Mouse (Mus musculus) urinary bladder, adult 2 months (tissue): ENCODE measurements around the gene Efhb. TPM values are rescaled to one million over a fixed set of nuclear protein-coding genes. Genes with fewer than 3 reads are reported as not detected.

ENCODE experiments used
- DNase-seq: peaks from one replicate; pipeline ENCODE4 v3.0.0; 2022; ENCODE audit warnings: low spot score
- polyA plus RNA-seq: library from polyadenylated mRNA; depleted of rRNA; stranded (reverse); fragments of >200 nt; gene quantifications from 2 replicates; pipeline ENCODE4 v1.2.3, GENCODE M21; 2012; rRNA removed

The Efhb gene
- 0.74 and 1.0 TPM in 2 replicates for polyA plus RNA-seq

DNA sequence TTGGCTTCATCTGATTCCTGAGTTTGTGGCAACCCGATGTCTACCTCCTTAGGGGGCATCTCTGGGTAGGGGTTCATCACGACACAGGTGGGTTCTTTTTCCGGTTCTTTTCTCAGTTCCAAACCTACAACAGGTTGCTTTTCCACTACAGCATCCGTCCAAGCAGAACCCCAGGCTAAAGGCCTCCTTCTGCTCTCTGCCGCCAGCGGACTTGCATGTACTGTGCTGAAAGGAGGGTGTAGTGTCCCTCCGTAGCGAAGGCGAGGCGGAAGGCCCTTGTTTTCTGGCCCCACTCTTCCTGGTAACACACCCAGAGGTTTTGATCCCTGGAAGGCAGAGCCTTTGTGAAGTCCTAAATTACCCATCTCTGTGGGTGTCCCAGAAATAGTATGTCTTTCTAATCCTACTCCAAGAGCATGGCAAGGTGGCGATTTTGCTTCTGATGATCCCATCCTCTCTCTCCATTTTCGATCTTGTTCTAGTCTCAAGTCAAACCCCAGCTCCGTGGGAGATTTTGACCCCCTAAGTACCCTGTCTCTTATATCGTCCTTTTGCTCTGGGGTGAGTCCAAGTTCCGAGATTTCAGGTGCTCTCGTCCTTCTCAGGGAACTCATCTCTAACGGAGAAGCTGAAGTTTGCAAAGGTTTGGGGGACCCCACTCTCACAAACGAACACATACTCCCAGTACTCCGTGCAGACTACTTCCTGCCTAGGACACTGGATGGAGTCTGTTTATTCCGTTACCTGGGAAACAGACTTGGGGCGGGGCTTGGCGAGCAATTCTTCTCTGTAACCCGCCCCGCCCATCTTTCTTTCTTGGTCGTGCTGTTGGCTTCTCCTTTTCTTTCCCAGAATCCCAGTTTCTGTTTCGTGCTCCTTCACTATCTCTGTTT is at the start of gene Efhb:
Efhb (minus strand) TSS at position 719 of the 893 bp plus-strand sequence.
- peak; percentile 42 for DNase-seq

DNA sequence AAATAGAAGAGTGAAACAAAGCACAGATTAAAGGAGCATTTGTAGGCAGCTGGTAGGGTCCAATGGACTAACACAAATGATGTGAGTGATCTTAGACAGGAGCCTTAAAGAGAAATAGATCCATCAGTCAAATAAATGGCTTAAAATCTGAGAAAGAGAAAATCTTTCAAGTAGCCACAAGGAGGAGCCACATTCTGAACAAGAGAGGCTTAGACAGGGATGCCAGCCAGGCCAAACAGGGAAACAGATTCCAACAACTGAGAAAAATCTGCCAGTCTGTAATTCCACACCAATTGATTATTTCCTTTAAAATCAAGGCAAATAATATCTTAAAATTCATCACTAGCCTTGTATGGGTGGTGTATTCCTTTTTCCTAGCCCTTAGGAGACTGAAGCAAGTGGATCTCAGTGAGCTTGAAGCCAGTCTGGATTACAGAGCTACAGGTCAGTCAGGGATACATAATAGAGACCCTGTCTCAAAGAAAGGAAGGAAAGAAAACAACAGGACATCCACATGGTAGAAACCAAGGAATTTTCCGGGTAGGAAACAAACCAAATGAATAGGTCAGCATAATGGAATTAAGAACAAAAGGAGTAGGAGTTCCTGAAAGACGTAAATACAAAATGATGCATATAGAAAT is 49.3 kb upstream of the Efhb start:
- DNase-seq = no peak

DNA sequence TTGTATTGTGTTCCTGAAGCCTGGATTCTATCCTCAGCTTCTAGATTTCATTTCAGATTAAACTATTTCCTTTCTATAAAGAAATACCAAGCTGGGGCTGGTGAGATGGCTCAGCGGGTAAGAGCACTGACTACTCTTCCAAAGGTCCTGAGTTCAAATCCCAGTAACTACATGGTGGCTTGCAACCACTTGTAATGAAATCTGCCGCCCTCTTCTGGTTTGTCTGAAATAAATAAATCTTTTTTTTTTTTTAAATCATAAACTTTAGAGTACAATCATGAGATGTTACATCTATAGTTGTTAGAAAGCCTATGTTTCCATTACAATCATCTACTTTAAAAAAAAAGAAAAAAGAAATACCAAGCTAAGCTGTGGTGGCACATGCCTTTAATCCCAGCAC is 39.8 kb upstream of the Efhb start:
- DNase-seq = no peak

DNA sequence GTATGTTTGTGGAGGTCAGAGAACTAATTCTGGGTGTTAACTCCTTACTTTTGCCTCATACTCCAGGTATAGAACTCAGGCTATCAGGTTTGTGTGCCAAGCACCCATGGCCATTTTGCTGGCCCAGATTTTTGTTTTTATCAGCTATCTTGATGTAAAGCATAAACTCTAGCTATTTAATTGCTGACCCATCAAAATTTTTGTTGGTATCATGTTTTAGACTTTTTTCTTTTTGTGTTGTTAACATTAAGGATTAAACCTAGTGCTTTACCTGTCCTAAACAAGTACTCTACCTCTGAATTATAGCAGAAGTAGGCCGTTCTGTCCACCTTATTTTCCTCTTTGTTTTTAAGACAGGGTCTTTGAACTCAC is 25.9 kb upstream of the Efhb start:
- DNase-seq = no peak

DNA sequence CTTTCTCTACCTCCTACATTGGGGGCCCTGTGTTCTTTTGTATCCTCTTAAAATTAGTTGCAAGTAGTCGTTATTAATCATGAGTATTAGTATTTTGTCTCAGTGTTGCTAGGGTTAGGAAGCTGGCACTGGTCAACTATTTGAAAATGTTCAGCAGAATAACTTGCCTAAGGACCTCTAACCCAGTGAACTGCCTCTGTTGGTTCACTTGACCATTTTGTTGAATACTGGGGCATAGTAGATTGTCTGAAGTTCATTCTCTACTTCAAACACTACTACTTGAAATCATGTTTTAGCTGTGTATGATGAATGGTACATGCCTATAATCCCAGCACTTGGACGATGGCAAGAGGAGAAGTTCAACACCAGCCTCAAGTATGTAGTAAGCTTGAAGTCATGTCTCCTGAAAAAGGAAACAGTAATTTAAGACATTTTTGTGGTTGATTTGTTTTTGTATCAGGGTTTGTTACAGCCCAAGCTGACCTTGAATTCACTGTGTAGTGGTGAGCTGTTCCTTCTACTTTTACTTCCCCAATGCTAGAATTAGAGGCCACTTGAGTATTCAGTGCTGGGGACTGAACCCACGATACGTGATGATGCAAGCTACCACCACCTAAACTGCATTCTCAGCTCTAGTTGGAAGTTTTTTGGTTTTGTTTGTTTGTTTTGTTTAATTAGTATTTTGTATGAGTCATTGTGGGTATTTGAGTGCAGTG is 25.3 kb upstream of the Efhb start:
- DNase-seq = no peak

DNA sequence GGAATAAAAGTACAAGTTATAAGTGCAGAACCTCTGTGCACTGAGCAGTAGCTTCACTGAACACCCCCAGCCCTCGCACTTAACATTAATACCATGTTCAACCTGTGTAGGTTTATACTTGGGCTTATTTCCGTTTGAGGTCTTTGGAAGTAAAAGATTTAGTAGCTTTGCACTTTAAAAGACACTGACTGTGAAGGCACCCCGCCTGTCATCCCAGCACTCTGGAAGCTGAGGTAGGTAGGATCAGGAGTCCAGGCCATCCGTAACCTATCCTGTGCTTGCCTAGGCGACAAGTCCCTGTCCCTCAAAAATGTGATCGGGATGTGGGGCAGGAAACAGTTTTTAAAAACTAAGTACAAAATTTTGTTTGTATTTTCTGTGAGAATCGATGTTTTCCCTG is 17.3 kb upstream of the Efhb start:
- no peak for DNase-seq

DNA sequence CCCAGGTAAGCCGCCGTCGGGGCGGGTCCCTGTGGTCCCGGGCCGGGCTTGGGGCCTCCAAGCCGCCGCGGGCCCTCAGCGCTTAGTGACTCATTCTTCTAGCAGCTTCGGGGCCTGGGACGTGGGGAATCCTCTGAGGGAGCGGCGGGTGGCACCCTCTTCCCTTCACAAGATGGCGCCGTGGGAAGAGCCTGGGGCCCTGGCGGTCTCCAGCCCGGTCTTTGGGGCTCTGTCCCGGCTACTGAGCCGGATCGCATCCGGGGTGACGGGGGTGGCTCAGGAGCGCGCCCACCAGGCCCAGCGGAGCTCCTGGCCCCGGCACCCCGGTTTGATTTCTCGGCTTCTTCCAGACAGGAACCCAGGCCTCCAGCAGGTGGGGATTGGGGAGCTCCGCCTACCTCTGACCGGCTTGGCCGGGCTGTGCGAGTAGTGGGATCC is 16.5 kb upstream of the Efhb start:
- no peak for DNase-seq

GRCm38 (mm10) chr17:53478858-53479603 is 15.9 kb upstream of the Efhb start, which contains the start of gene Rab5a:
Gene Rab5a (plus strand): TSS chr17:53479234.
- peak; percentile 98 for DNase-seq

- no peak for DNase-seq
Measured at GRCm38 (mm10) chr17:53478066-53478857, 15.1 kb upstream of the Efhb start.

DNA sequence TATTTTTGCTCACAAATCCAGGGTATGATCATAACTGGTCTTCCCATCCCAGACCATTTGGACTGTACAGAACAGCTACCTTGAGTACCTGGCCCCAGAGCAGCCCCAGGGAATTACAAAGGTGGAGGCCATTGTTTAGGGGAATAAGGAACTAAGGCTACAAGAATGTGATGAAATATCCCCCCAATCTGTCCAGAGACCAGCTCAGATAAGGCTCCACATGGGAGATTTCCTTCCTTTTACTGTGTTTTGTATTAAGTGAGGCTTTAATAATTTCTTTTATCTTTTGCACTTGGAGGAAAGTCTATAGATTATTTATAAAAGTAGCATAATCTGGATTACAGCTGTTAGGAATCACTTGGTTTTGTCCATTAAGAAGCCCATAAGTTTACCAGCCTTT is 5.6 kb upstream of the Efhb start:
- DNase-seq = no peak

DNA sequence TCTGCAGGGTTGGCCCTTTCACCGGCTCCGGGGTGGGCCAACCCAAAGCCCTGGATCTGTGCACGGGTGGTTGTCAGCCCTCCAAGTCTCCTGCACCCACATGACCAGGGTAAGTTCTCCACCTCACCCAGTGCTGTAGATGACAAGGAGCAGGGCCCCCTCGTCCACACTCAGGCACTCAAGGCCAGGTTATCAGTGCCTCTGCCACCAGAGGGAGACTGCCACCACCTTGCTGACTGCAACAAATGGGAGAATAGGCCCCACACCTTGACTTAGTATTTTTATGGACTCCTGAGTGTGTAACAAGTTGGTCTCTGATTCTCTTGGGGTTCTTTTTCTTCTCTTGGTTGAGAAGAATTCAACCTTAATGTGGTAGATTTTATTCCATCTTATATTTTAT is 2.4 kb upstream of the Efhb start:
- no peak for DNase-seq

- DNase-seq = no peak
Measured at GRCm38 (mm10) chr17:53463496-53463840, 347 bp upstream of the Efhb start.

- no peak for DNase-seq
Measured at GRCm38 (mm10) chr17:53456742-53457141, 6.4 kb downstream of the Efhb start.

DNA sequence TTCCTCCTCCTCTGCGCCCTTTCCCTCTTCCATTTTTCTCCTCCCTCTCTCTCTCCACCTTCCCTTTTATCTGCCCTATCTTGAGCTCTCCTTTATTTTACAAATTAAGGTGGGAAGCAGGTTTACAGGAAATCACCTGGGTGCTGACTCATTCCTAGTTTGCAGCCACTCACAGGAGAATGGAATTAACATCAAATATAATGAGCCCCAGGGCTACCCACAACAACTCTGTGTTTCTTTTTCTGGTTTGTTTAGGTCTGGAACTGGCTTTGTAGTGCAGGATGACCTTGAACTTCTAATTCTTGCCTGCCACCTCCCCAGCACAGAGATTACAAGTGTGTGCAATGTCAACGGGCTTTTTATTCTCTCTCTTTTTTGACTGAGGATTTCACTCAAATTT is 7.0 kb downstream of the Efhb start:
- DNase-seq = no peak

DNA sequence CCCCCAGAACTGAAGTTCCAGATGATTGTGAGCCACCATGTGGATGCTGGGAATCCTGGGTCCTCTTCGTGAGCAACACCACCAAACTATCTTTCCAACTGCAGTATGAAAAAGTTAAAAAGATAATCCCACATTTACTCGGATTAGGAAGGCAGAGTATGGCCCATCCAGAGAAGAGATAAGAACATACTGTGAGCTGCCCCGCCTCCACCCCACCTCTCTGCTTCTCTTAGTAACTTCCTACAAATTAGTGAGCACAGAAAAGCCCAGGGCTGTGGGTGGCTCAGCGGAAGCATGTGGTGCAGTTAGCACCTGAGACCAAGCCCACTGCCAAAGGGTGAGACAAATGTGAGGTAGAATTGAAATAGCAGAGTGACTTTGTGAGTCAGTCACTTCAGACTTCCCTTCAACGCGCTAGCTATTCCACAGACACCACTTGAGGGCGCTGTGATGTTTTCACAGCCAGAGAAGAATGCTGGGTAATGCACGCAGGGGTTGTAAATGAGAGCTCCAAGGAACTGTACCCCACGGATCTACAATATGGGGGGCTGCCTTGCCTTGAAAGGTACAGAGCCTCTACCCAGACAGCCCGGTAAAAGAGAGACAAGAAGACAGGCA is 60.3 kb downstream of the Efhb start:
- DNase-seq = peak; percentile 22

GRCm38 (mm10) chr17:53393201-53393600 is 69.9 kb downstream of the Efhb start:
- no peak for DNase-seq

DNA sequence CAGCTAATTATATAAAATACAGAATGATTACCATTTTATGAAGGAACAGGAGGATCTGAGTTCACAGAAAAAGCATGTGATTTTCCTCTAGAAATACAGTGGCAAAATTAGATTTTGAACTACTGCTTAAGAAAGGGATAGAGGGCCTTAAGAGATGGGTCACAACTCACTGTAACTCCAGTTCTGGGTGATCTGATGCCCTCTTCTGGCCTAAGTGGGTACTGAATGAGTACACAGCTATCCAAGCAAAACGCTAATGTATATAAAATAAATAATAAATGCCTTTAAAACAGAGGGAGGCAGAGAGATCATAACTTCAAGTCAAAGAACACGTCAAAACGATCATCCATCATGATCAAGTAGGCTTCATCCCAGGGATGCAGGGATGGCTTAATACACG is 73.6 kb downstream of the Efhb start:
- no peak for DNase-seq

DNA sequence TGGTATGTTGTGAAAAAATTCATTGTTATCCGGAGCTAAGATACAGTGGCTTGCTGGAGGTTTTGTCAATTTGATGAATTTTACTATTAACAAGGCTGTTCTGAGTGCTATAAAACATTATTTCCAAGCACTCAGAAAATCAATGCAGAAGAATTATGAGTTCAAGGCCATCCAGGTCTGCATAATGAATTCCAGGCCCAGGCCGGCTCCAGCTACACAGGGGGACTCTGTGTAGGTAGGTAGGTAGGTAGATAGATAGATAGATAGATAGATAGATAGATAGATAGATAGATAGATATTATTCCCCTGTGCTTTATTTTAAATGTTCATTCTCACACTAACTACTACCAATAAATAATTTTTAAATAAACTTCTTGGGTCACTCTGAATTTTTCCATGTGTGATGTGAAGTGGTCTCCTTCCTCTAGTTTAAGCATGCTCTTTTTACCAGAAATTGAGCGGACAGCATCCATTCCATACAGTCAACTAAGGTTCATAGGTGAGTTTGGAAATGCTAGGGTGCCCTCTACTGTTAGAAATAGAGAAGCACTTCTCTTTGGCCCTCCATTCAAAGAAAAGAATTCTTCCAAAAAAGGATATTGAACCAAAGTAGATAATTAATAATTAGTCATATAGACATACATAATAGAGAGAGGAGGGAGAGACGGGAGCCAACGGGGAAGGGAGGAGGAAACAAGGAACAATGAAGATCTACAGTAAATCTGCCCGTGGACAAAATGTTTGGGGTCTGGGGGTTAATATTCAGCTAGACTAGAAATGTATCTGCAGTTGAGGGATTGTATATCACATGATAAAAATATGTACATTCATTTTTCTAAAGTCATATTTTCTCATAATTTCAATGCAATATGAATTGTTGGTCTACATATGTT is 75.3 kb downstream of the Efhb start:
- DNase-seq = no peak

DNA sequence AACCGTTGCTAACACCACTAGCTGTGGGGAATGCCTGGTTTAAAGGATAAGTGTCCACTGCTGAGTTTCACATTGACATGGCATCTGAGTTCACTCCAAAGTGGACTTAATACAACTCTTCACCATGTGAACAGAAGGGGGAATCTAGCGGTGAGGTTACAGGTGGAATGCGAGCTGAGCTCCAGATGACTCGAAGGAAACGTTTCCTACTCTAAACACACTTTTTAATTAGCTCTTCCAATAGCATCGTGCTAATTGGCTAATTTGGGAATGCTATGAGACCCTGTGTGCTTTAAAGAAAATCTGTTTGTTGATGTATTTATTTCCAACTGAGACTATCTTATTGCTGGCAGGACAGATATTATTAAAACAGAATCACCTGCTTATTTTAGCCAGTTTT is 76.3 kb downstream of the Efhb start:
- DNase-seq = no peak

- DNase-seq = no peak
Measured at GRCm38 (mm10) chr17:53364111-53364510, 99.0 kb downstream of the Efhb start.
